Mouse (Mus musculus): ENCODE data around the gene Cwc22.

Gene Cwc22

GRCm38 (mm10) chr2:77875516-77875915, 70.7 kb downstream of the Cwc22 start:
- no peak for DNase-seq (ENCODE audit: low spot score)

GRCm38 (mm10) chr2:77874678-77875077, 71.5 kb downstream of the Cwc22 start:
- no peak for DNase-seq (ENCODE audit: low spot score)

GRCm38 (mm10) chr2:77873806-77874205, 72.4 kb downstream of the Cwc22 start:
- no peak for DNase-seq (ENCODE audit: low spot score)

- no peak for DNase-seq (ENCODE audit: low spot score)
Observed at GRCm38 (mm10) chr2:77872676-77873075, 73.5 kb downstream of the Cwc22 start.

GRCm38 (mm10) chr2:77871146-77871545, 75.0 kb downstream of the Cwc22 start:
- DNase-seq (ENCODE audit: low spot score): no peak

- DNase-seq (ENCODE audit: low spot score): no peak
Observed at GRCm38 (mm10) chr2:77869729-77870280, 76.4 kb downstream of the Cwc22 start.

- no peak for DNase-seq (ENCODE audit: low spot score)
Observed at GRCm38 (mm10) chr2:77863934-77864333, 82.2 kb downstream of the Cwc22 start.

- no peak for DNase-seq (ENCODE audit: low spot score)
Observed at GRCm38 (mm10) chr2:77863522-77863921, 82.7 kb downstream of the Cwc22 start.

GRCm38 (mm10) chr2:77841464-77841863, 104.7 kb downstream of the Cwc22 start:
- no peak for DNase-seq (ENCODE audit: low spot score)

GRCm38 (mm10) chr2:77839587-77839986, 106.6 kb downstream of the Cwc22 start:
- DNase-seq (ENCODE audit: low spot score): no peak

GRCm38 (mm10) chr2:77838688-77839087, 107.5 kb downstream of the Cwc22 start:
- DNase-seq (ENCODE audit: low spot score): no peak

GRCm38 (mm10) chr2:77835781-77836180, 110.4 kb downstream of the Cwc22 start:
- DNase-seq (ENCODE audit: low spot score): no peak
